Mouse (Mus musculus) liver, adult 2 months (tissue): ENCODE measurements around the gene Mtch1. TPM values are rescaled to one million over a fixed set of nuclear protein-coding genes. Genes with fewer than 3 reads are reported as not detected.

ENCODE experiments used
- DNase-seq: peaks from one replicate; pipeline ENCODE4 v3.0.0-alpha.2; 2011; ENCODE audit warnings: low read depth, low spot score; ENCODE audit errors: extremely low read depth
- H3K27ac ChIP-seq: fragments of 200-500 bp; replicated peaks from 2 replicates; pipeline ENCODE4 v1.5.1; 2012; ENCODE audit warnings: low read depth, mild to moderate bottlenecking, control low read depth, inconsistent platforms, low read length; ENCODE audit not compliant: insufficient read depth
- H3K27me3 ChIP-seq: fragments of 200-500 bp; 2 replicates; pipeline ENCODE4 v1.6.1; 2012; ENCODE audit warnings: mild to moderate bottlenecking, moderate library complexity, low read length, inconsistent platforms; ENCODE audit not compliant: control insufficient read depth, insufficient read depth
- H3K36me3 ChIP-seq: fragments of 200-500 bp; 2 replicates; pipeline ENCODE4 v1.6.1; 2012; ENCODE audit warnings: low read length, inconsistent platforms; ENCODE audit not compliant: control insufficient read depth, insufficient read depth
- H3K4me1 ChIP-seq: fragments of 200-500 bp; 2 replicates; pipeline ENCODE4 v1.6.1; 2011; ENCODE audit warnings: low read length; ENCODE audit not compliant: control insufficient read depth, insufficient read depth
- H3K4me3 ChIP-seq: fragments of 200-500 bp; 2 replicates; pipeline ENCODE4 v1.5.1; 2011; ENCODE audit warnings: low read depth, mild to moderate bottlenecking, control low read depth, low read length, moderate library complexity; ENCODE audit not compliant: insufficient read depth
- H3K79me2 ChIP-seq: fragments of 200-500 bp; 2 replicates; pipeline ENCODE4 v1.6.1; 2012; ENCODE audit warnings: inconsistent platforms, mild to moderate bottlenecking, low read length, moderate library complexity; ENCODE audit not compliant: control insufficient read depth, insufficient read depth
- H3K9ac ChIP-seq: fragments of 200-500 bp; 2 replicates; pipeline ENCODE4 v1.6.1; 2012; ENCODE audit warnings: low read depth, mild to moderate bottlenecking, control low read depth, inconsistent platforms, low read length
- CTCF ChIP-seq: fragments of 200-500 bp; IDR thresholded peaks from 2 replicates; pipeline ENCODE4 v1.5.1; 2011; ENCODE audit warnings: low read depth, low read length, control low read depth
- POLR2A ChIP-seq: fragments of 200-500 bp; IDR thresholded peaks from 2 replicates; pipeline ENCODE4 v1.6.1; 2011; ENCODE audit warnings: low read length, control low read depth; ENCODE audit not compliant: insufficient read depth; ENCODE audit errors: extremely low read depth
- WGBS: fragments of 180-500 bp; shearing (Covaris S2); methylation state at CpG from one replicate; pipeline ENCODE4 v1.1.7; 2018; 5-methylcytosine and 5-hydroxymethylcytosine counted together
- polyA plus RNA-seq: library from polyadenylated mRNA; depleted of rRNA; stranded (reverse); fragments of >200 nt; gene quantifications from 2 replicates; pipeline ENCODE4 v1.2.3, GENCODE M21; 2012
- total RNA-seq: library from RNA; depleted of rRNA; stranded (reverse); fragments of >200 nt; gene quantifications from 2 replicates; pipeline ENCODE4 v1.2.3, GENCODE M21; 2014

The Mtch1 gene
- total and polyA plus RNA-seq, 2 experiments, result 82.7 to 136 TPM

DNA sequence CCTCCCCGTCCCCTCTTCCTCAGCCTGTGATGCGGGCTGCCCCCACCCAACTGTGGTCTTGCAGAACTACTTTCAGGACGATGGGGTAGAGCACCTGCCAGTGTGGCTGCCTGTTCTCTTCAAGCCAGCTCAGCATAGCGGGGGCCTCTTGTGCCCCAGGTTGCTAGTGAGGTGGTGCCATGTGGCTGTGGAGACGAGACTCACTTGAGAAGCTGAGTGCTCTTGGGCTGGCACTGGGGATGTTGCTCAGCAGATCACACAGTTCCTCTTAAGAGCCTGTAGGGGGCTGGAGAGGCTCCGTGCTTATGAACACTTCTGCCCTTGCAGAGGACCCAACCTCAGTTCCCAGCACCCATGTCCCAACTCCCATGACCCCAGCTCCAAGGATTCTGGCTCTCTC lies 49.9 kb downstream of the Mtch1 start:
- peaks cover 27% of the 10 kb centered on the region; the same call in 1 of the 2 replicates for H3K36me3 ChIP-seq
- H3K27ac ChIP-seq, result no peak overlapping the region

GRCm38 (mm10) chr17:29297321-29297720 lies 50.4 kb downstream of the Mtch1 start:
- Histone ChIP-seq H3K27ac (no peak overlapping the region), H3K36me3 (peaks cover 27% of the 10 kb centered on the region; the same call in 1 of the 2 replicates), H3K9ac (no peak overlapping the region), H3K4me1 (no peaks in the 10 kb centered on the region; the same call in 1 of the 2 replicates), H3K27me3 (no peaks in the 10 kb centered on the region), H3K4me3 (no peak overlapping the region), H3K79me2 (no peaks in the 10 kb centered on the region)
- TF ChIP-seq CTCF, result no peak
- TF ChIP-seq POLR2A, result no peak
- no peak for DNase-seq
- WGBS, result 85% methylated on average over 10 of the region's 10 CpGs

More for the DNA sequence above, 49.9 kb downstream of the Mtch1 start:
- Histone ChIP-seq H3K4me3 (no peak overlapping the region), H3K27me3 (no peaks in the 10 kb centered on the region), H3K79me2 (no peaks in the 10 kb centered on the region), H3K9ac (no peak overlapping the region), H3K4me1 (no peaks in the 10 kb centered on the region; the same call in 1 of the 2 replicates)
- TF ChIP-seq POLR2A, result no peak
- TF ChIP-seq CTCF, result 0 out of 2 replicates have a peak, but pooled peaks have one; percentile 3
- WGBS, result 95% methylated on average over 6 of the region's 6 CpGs
- no peak for DNase-seq

DNA sequence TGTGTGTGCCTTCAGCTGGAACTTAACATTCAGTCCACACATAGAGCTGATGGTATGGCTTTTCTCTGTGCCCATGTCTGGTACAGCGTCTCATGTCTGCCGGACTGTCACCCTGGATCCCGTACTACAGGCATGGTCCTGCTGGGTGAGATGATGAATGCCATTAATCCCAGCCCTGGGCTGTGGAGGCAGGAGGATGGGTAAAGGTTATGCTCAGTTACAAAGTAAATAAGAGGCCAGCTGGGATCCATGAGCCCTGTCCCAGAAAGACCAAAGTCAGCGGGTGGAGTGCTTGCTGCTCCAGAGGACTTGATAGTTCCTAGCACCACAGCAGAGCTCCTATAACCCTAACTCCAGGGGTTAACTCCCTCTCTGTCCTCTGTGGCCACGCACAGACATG lies 51.9 kb downstream of the Mtch1 start:
- no peaks in the 10 kb centered on the region for H3K27me3 ChIP-seq
- no peaks in the 10 kb centered on the region for H3K79me2 ChIP-seq
- H3K4me1 ChIP-seq, result no peaks in the 10 kb centered on the region; the same call in 1 of the 2 replicates
- TF ChIP-seq POLR2A (no peak), CTCF (no peak)
- WGBS, result 55% methylated on average over 5 of the region's 5 CpGs
- H3K9ac ChIP-seq, result no peak overlapping the region
- H3K4me3 ChIP-seq, result no peak overlapping the region
- DNase-seq, result peak; percentile 29
- H3K27ac ChIP-seq, result no peak overlapping the region
- H3K36me3 ChIP-seq, result peaks cover 20% of the 10 kb centered on the region; the same call in 1 of the 2 replicates

DNA sequence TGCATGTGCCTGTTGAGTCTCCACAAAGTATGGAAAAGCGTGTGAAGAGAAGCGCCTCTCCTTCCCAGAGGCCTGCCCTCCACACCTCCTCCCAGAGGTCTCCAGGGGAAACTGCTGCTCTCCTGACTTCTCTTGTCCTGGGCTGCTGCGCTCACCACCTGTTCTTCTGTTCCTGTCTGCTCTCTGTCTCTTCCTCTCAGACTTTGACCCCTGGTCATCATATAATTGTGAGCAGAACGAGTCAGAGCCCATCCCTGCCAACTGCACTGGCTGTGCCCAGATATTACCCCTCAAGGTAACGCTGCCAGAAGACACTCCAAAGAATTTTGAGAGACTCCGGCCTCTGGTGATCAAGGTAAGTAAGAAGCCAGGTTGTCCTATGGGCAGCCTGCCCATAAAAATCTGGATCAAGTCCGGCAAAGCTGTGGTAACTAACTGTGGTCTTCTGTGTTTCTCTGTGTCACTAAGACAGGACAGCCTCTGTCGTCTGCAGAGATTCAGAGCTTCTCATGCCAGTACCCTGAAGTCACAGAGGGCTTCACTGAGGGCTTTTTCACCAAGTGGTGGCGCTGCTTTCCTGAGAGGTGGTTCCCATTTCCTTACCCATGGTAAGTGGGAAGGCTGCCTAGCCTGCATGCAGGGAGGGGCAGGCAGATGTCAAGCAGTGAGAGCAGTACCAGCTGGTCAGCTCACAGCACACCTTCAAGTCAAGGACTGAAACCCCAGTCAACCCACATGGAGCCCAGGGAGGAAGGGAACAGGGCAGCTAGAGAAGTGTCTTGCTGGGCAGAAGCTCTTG lies 53.7 kb downstream of the Mtch1 start:
- H3K9ac ChIP-seq, result no peak overlapping the region
- no peaks in the 10 kb centered on the region for H3K79me2 ChIP-seq
- TF ChIP-seq CTCF (no peak), POLR2A (no peak)
- whole genome bisulfite sequencing, result 71% methylated on average over 9 of the region's 9 CpGs
- peaks cover 13% of the 10 kb centered on the region; the same call in 1 of the 2 replicates for H3K36me3 ChIP-seq
- H3K4me3 ChIP-seq, result no peak overlapping the region
- DNase-seq, result peak; percentile 31
- H3K4me1 ChIP-seq, result no peaks in the 10 kb centered on the region; the same call in 1 of the 2 replicates
- no peak overlapping the region for H3K27ac ChIP-seq
- no peaks in the 10 kb centered on the region for H3K27me3 ChIP-seq

DNA sequence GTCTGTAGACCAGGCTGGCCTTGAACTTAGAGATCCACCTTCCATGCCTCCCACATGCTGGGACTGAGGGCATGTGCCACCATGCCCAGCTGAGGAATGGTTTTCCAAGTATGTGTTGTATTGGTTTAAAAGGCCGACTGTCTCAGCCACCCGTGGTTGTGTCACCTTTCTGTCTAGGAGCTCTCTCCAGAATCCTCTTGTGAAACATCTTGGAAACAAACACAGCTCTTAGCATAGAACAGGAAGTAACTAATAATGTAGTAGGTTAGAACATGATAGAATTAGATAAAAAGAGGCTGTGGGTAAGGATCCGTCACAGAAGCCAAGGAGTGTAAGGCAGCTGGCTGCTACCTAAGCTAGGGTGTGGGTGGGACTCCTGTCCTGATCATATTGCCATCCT lies 54.7 kb downstream of the Mtch1 start:
- TF ChIP-seq CTCF, result no peak
- TF ChIP-seq POLR2A, result no peak
- 46% methylated on average over 3 of the region's 3 CpGs for WGBS

GRCm38 (mm10) chr17:29291793-29292192 lies 55.9 kb downstream of the Mtch1 start:
- 95% methylated on average over 7 of the region's 7 CpGs for WGBS
- Histone ChIP-seq H3K27me3 (no peaks in the 10 kb centered on the region), H3K9ac (no peak overlapping the region), H3K79me2 (no peaks in the 10 kb centered on the region; the same call in 1 of the 2 replicates), H3K36me3 (peaks cover 10% of the 10 kb centered on the region; the same call in 1 of the 2 replicates), H3K27ac (no peak overlapping the region), H3K4me3 (no peak overlapping the region), H3K4me1 (no peaks in the 10 kb centered on the region; the same call in 1 of the 2 replicates)
- DNase-seq, result no peak
- TF ChIP-seq POLR2A (no peak), CTCF (no peak)

More for the DNA sequence above, 54.7 kb downstream of the Mtch1 start:
- no peaks in the 10 kb centered on the region for H3K79me2 ChIP-seq
- peaks cover 10% of the 10 kb centered on the region; the same call in 1 of the 2 replicates for H3K36me3 ChIP-seq
- H3K4me3 ChIP-seq, result no peak overlapping the region
- H3K9ac ChIP-seq, result no peak overlapping the region
- no peaks in the 10 kb centered on the region; the same call in 1 of the 2 replicates for H3K4me1 ChIP-seq
- no peaks in the 10 kb centered on the region for H3K27me3 ChIP-seq
- no peak for DNase-seq
- H3K27ac ChIP-seq, result no peak overlapping the region
